Mouse (Mus musculus) cerebellum, postnatal 10 days (tissue): Measurements from ENCODE around the gene Ngrn.

Experiments used
- DNase-seq, 2 experiments: peaks; one replicate each; pipeline ENCODE4 v3.0.0; 2021; ENCODE audit warnings: mixed read lengths in 2 of 2

Gene Ngrn

GRCm38 (mm10) chr7:80260625-80261371, at the start of gene Ngrn:
Gene Ngrn (plus strand): TSS chr7:80261215.
- peak; percentile 92 to 93 for DNase-seq

DNA sequence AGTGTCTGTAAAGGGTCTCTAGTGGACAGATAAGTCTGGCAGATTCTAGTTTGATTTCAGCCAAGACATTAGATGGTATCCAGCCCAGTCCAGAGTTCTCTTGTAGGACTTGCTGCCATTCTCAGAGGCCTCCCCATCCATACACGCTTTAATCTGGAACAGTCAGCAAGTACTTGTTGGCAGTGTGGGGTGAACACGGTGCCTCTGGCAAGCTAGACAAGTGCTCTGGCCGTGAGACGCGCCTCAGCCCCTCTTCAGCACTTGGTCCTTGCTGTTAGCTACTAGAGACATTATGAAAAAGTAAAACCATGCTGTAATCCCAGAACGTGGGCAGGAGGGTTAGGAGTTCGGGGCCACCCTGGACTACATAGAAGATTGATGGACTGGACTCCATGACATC, 47.4 kb upstream of the Ngrn start:
- DNase-seq = no peak

DNA sequence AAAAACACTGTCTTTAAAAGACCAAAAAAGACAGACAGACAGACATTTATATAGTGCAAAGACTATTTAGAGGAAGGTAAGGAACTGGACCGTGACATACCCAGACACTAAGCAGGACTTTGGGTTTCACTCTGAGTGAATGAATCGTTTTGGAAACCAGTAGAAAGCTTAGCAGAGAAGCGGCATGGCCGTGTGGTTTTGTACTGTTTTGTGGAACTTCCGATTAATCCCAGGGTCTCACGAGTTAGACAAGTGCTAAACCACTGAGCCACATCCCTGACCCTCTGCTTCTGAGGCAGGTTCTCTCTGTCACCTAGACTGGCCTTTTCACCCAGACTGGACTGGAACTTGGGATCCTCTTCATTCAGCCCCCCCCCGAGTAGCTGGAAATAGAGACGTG, 46.6 kb upstream of the Ngrn start:
- no peak for DNase-seq

- DNase-seq = peak; percentile 92 to 94
Measured at GRCm38 (mm10) chr7:80215398-80215797, 45.6 kb upstream of the Ngrn start.

- peak; percentile 81 to 87 for DNase-seq
Measured at GRCm38 (mm10) chr7:80216566-80216965, 44.4 kb upstream of the Ngrn start.

GRCm38 (mm10) chr7:80218666-80219065, 42.3 kb upstream of the Ngrn start:
- no peak for DNase-seq

DNA sequence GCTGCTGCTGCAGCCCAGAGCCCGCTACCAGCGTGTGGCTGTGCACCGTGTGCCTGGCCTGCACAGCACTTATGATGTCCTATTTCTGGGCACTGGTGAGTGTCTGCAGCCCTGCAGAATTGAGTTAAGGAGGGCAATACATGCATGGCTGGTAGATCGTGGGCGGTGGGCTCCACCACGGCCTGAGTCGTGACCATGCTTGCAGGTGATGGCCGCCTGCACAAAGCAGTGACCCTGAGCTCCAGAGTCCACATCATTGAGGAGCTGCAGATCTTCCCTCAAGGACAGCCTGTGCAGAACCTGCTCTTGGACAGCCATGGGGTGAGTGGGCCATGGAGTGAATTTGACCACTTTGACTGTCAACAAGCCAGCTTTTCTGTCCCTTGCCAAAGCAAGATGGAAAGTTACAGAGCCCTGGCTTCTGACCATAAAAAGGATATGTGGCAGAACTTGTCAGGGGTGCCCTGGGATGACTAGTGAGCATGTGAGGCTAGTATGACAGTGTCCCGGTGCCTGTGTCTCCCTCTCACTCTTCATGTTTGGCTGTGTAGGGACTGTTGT, 40.7 kb upstream of the Ngrn start:
- DNase-seq = no peak

- DNase-seq = no peak
Measured at GRCm38 (mm10) chr7:80221179-80221750, 39.8 kb upstream of the Ngrn start.

DNA sequence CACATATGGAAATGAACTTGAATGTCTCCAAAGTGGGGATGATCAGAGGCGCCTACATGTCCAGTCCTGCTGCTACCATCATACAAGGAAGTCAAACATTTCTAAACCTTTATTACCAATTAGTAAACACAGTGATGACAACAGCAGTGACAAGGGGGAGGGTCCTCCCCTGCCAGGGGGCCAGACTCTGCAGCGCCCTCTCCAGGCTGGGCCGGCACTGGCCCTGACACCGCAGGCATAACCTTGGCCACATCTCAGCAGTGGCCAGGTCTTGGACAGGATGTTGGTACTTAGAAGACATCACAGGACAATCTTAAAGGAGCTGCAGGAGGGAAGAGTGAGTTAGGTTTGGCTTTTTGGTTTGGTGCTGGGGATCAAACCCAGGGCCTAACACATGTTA, 34.0 kb upstream of the Ngrn start:
- no peak for DNase-seq

DNA sequence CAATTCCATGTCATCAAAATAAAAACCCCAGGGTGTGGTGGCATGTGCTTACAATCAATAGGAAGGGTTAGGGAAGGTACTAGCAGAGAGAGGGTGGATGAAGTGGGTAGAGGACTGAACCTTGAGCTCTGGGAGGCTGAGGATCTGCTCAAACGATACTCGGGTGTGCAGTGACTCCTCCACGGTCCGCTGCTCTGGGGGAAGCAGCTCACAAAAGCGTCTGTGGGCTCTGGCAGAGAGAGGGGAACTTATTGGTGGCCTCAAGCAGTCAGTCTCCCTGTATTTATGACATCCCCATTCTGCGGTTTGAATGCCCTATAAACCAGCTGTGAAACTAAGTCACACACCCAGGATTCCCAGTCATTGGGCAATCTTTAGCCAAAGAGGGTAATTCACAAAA, 30.8 kb upstream of the Ngrn start:
- no peak for DNase-seq

DNA sequence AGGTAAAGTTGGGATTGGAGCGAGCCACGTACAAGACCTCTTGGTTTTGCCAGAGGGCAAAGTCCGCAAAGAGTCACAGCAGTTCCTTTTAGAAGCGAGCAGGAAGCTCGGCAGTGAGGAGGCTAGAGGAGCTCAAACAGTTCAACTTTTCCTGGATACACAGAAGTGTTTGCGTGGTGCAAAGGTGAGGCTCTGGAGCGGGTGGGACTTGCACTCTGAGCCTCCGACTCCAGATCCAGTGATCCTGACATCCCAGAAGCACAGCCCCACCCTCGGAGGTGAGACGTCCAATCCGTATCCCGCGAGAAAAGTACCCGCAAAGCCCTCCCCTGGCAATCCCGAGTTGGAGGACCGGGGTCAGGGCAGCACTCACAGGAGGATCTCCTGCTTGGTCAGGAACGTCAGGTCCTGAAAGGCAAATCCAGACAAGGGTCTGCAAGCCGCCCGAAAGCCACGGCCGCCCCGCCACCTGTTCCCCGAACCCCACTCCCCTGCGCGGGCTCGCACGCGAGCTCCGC, 29.0 kb upstream of the Ngrn start:
- no peak for DNase-seq

DNA sequence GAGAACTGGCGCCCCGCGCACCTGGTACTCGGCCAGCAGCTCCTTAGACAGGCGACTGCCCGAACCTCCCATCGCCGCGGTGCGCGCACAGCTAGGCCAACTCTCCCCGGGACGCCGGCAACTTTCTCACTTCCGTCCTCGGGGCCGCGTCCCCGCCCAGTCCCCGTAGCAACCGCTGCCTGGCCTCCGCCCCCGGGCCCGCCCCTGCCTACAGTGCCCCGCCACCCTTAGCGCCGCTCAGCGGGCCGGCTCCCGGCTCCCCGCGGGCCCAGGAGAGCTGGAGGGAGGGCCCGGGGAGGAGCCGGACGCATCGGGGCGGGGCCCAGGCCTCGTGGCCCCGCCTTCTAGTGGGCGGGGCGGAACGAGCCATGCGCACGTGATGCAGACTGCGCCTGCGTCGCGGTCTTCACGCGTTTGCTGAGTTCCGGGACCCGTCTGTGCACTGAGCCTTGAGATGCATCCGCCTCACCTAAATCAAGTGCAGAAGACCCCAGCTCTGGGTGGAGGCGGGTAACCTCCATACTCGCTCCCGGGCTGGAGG, 28.5 kb upstream of the Ngrn start, which contains the start of the genes Cib1 and Gdpgp1:
TSS of gene Cib1 (minus strand) at position 325 of the 541 bp plus-strand sequence.
TSS of gene Gdpgp1 (plus strand) at position 377 of the 541 bp plus-strand sequence.
- DNase-seq = peak; percentile 94 to 96

DNA sequence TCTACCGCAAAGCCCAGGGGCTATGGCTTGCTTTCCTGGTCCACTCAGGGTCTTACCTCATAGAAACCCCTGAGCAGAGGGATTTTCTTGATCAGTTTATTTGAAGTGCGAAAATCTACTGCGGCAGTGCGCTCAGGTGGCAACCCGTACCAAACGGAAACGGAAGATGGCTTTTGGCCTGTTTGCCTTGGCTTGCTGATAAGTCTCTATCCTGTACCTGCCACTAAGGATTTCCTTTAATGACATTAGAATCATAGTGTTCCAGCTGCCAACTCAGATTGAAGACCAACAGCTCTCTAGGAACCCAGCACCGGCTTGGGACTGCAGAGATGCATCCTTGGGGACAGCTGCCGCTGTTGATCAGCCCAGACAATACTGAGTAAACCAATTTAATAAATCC, 27.2 kb upstream of the Ngrn start:
- DNase-seq = no peak

DNA sequence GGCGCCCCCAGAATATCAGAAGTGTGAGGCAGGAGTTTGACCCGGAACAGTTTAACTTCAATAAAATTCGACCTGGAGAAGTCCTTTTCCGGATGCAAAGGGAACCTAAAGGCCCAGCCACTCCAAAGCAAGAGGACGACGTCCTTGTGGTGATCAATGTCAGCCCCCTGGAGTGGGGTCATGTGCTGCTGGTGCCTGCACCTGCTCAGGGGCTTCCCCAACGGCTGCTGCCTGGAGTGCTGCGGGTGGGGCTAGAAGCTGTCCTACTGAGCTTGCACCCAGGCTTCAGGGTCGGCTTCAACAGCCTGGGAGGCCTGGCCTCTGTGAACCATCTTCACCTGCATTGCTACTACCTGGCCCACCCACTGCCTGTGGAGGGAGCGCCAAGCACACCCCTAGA, 22.5 kb upstream of the Ngrn start:
- DNase-seq = no peak

DNA sequence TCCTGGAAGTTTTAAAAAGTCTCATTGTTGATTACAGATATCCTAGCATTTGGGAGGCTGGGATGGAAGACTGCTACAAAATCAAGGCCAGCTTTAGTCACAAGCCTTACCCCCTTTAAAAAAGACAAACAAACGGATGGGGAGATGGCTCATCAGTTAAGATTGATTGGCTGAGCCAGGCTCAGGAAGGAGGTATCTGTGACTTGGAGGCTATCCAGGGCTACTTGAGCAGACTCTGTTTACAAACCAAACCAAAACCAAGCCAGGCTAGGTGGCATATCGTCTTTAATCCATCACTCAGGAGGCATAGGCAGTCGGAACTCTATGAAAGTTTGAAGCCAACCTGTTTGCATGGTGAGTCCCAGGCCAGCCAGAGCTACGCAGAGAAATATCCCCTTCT, 19.4 kb upstream of the Ngrn start:
- no peak for DNase-seq

GRCm38 (mm10) chr7:80244851-80245250, 16.2 kb upstream of the Ngrn start:
- DNase-seq = no peak

DNA sequence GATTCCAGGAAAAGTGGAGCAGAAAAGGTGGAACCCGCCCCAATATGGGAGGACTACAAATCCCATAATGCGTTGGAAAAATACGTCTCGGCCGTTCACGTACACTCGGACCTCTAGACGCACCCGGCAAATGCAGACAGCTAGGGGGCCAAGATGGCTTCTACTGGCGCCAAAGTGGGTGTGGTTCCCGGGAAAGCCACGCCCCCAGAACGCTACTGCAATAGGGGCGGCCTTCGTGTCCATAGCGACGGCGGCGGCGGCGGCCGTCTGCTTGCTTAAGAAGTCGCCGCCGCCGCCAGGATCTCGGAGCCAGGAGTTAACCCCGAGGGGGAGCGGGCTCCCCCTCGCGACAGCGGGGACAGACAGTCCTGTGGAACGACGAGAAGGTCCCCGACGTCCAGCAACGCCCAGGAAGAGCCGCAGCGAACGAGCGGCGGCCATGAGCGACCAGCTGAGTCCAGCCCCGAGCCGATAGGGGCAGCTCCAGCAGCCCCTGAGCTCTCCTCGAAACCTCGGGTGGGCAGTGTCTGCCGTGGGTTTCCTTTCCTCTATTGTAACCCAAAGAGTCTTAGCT, 14.8 kb upstream of the Ngrn start, which contains the start of gene Ttll13:
TSS of gene Ttll13 (plus strand) at position 229 of the 574 bp plus-strand sequence.
- peak; percentile 98 to 99 for DNase-seq

DNA sequence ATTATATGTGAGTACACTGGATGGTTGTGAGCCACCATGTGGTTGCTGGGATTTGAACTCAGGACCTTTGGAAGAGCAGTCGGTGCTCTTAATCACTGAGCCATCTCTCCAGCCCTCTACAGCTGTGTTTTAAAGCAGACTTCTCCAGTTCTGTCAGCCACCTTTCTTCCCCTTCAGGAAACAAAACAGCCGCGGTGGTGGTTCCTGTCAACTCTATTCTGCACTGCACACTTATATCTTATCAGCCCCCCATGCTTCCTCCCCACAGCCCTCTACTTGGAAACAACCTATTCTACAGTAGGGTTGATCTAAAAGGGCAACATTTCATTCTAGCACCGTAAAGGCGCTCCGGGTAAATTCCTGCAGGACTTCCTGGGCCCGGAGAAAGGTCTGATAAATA, 14.2 kb upstream of the Ngrn start:
- no peak for DNase-seq

DNA sequence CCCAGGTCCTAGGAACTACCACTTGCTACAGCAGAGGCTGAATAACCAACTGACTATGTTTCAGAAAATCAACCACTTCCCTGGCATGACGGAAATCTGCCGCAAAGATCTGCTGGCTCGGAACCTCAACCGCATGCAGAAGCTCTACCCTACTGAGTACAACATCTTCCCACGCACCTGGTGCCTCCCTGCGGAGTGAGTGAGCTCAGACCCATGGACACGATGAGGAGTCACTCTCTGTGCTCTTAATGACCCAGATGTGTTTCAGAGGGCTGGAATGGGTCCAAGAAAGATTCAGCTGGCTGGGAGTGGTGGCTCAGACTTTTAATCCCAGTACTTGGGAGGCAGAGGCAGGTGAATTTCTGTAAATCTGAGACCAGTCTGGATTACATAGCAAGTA, 8.6 kb upstream of the Ngrn start:
- DNase-seq = no peak

DNA sequence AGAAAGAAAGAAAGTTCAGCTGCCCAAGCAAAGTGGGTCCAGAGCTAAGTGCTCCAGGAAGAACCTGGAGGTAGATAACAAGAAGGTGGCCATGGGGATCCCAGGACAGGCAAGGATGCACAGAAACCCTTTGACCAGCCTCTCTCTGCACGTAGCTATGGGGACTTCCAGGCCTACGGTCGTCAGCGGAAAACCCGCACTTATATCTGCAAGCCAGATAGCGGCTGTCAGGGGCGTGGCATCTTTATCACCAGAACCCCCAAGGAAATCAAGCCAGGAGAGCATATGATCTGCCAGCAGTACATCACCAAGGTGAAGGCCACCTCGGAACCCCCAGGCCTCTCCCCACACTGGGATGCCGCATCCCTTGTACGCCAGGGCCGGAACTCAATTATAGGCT, 8.1 kb upstream of the Ngrn start:
- DNase-seq = no peak

DNA sequence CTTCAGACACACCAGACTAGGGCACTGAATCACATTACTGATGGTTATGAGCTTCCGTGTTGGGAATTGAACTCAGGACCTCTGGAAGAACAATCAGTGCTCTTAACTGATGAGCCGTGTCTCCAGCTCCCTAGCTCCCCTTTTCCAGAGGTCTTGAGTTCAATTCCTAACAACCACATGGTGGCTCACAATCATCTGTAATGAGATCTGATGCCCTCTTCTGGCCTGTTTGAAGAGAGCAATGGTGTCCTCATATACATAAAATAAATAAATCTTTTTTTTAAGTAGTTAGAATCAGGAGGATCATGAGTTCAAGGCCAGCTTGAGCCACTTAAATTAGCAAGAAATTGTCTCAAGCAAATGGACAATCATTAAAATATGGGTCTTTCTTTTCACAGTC, 5.0 kb upstream of the Ngrn start:
- DNase-seq = no peak

GRCm38 (mm10) chr7:80257706-80258105, 3.3 kb upstream of the Ngrn start:
- DNase-seq = no peak

GRCm38 (mm10) chr7:80261372-80261990, 466 bp downstream of the Ngrn start:
- no peak for DNase-seq
